Mouse (Mus musculus) adrenal gland, adult 10 weeks (tissue): ENCODE data around the gene Dlst. TPM values are rescaled to one million over a fixed set of nuclear protein-coding genes. Genes with fewer than 3 reads are reported as not detected.

Experiments used
- polyA plus RNA-seq: library from polyadenylated mRNA; stranded (reverse); fragments of 350-450 nt; fragmentation: Illumina TruSeq; extraction: RNeasy Lipid Tissue Mini Kit (QIAGEN cat#74804); gene quantifications from one replicate; pipeline ENCODE4 v1.2.3, GENCODE M21; 2014; ENCODE audit warnings: low read depth, low replicate concordance

The Dlst gene
- polyA plus RNA-seq = 291 TPM

GRCm38 (mm10) chr12:85110698-85111592 lies at the start of gene Dlst, which contains the start of gene Prox2:
TSS of gene Dlst (plus strand) at chr12:85110833.
TSS of gene Prox2 (minus strand) at chr12:85110759.

GRCm38 (mm10) chr12:85151002-85151774 lies 40.6 kb downstream of the Dlst start, which contains the start of gene Rps6kl1:
TSS of gene Rps6kl1 (minus strand) at chr12:85151264.

GRCm38 (mm10) chr12:85177740-85178239 lies 67.2 kb downstream of the Dlst start, which contains the start of gene Pgf:
TSS of gene Pgf (minus strand) at chr12:85177790.

Other genes with a start within 250 kb of the Dlst start
- 0.23 TPM for gene Ltbp2, start 234.3 kb upstream of the Dlst start, polyA plus RNA-seq
- 153 TPM for gene Fcf1, start 139.9 kb upstream of the Dlst start, polyA plus RNA-seq
- 25.5 TPM for gene Arel1, start 139.9 kb upstream of the Dlst start, polyA plus RNA-seq
- gene Ylpm1, start 114.5 kb upstream of the Dlst start, polyA plus RNA-seq = 55.9 TPM
- gene Prox2, start 74 bp upstream of the Dlst start, polyA plus RNA-seq = 0.41 TPM
- not detected for gene Rps6kl1, start 40.4 kb downstream of the Dlst start, polyA plus RNA-seq
- not detected for gene Pgf, start 67.0 kb downstream of the Dlst start, polyA plus RNA-seq
- 4.0 TPM for gene Eif2b2, start 108.6 kb downstream of the Dlst start, polyA plus RNA-seq
- gene Mlh3, start 159.8 kb downstream of the Dlst start, polyA plus RNA-seq = 30.3 TPM
- gene Acyp1, start 177.6 kb downstream of the Dlst start, polyA plus RNA-seq = 32.1 TPM
- 0.70 TPM for gene Zc2hc1c, start 177.8 kb downstream of the Dlst start, polyA plus RNA-seq
- gene Nek9, start 228.5 kb downstream of the Dlst start, polyA plus RNA-seq = 85.3 TPM